Mouse (Mus musculus) embryonic stem cell, embryonic (primary cell): ENCODE measurements around the gene Gpr1.

ENCODE experiments used
- CTCF ChIA-PET, 4 experiments: fragments of 300-600 bp in 2 of 4; fragments of 350-600 bp in 2 of 4; sonication (Branson Sonifier 250); formaldehyde crosslinking; loops; one replicate each; lab custom pipeline; 2022; ENCODE audit warnings: inconsistent platforms in 2 of 4; lab: Charles Lee
- POLR2A ChIA-PET, 4 experiments: fragments of 300-600 bp in 2 of 4; fragments of 350-600 bp in 2 of 4; sonication (Branson Sonifier 250); formaldehyde crosslinking; loops; one replicate each; lab custom pipeline; 2022; ENCODE audit warnings: antibody characterized with exemption in 4 of 4, inconsistent platforms in 1 of 4; lab: Charles Lee

Gene Gpr1

GRCm38 (mm10) chr1:63176604-63177421 is 37.5 kb downstream of the Gpr1 start, which contains the start of the genes Eef1b2 and Ndufs1:
TSS of gene Eef1b2 (plus strand) at chr1:63176825.
TSS of gene Ndufs1 (minus strand) at chr1:63176833.
- POLR2A ChIA-PET: interaction anchor here (0.6 to 13.2 kb wide), 69 partner anchors 7 to 1441 kb away, joined by 3 to 210 read pairs (median 4); partner anchors contain the start of genes Gpr1 (in 2 of the 4) and Ino80d (in 1 of the 4)
- CTCF ChIA-PET: interaction anchor here in 3 of 4 experiments (0.5 to 1.1 kb wide), 4 partner anchors 29 to 86 kb away, joined by 3 to 5 read pairs (median 3); no protein-coding TSS in a partner anchor

- CTCF ChIA-PET: interaction anchor here in 1 of 4 experiments (1.1 kb wide), 1 partner anchor 47 kb away, joined by 3 read pairs; no protein-coding TSS in a partner anchor
- POLR2A ChIA-PET: interaction anchor here in 3 of 4 experiments (0.6 to 13.2 kb wide), 39 partner anchors 7 to 440 kb away, joined by 3 to 210 read pairs (median 5); partner anchors contain the start of gene Gpr1 (in 1 of the 3)
Observed at GRCm38 (mm10) chr1:63176259-63176603, 38.1 kb downstream of the Gpr1 start.

- CTCF ChIA-PET: no interaction called here
Observed at GRCm38 (mm10) chr1:63175853-63176252, 38.5 kb downstream of the Gpr1 start.

GRCm38 (mm10) chr1:63168638-63169037 is 45.7 kb downstream of the Gpr1 start:
- ChIA-PET POLR2A (interaction anchor here in 3 of 4 experiments (0.6 to 6.6 kb wide), 7 partner anchors 9 to 54 kb away, joined by 3 to 43 read pairs (median 4); partner anchors contain the start of genes Eef1b2 (in 1 of the 3), Ino80d (in 1 of the 3) and Ndufs1 (in 1 of the 3)), CTCF (interaction anchor here in 1 of 4 experiments (0.6 kb wide), 1 partner anchor 55 kb away, joined by 9 read pairs; no protein-coding TSS in a partner anchor)

More at GRCm38 (mm10) chr1:63175853-63176252, 38.5 kb downstream of the Gpr1 start:
- POLR2A ChIA-PET: interaction anchor here in 3 of 4 experiments (0.6 to 13.2 kb wide), 35 partner anchors 6 to 1014 kb away, joined by 3 to 210 read pairs (median 6); partner anchors contain the start of gene Gpr1 (in 1 of the 3)

GRCm38 (mm10) chr1:63140231-63140630 is 74.1 kb downstream of the Gpr1 start:
- ChIA-PET CTCF (interaction anchor here in 1 of 4 experiments (0.6 to 0.8 kb wide), 2 partner anchors 28 to 65 kb away, joined by 3 to 6 read pairs; no protein-coding TSS in a partner anchor), POLR2A (interaction anchor here (0.5 to 3.5 kb wide), 19 partner anchors 9 to 107 kb away, joined by 3 to 18 read pairs (median 3); partner anchors contain the start of genes Eef1b2 (in 2 of the 4) and Ndufs1 (in 2 of the 4))

GRCm38 (mm10) chr1:63138586-63138985 is 75.8 kb downstream of the Gpr1 start:
- ChIA-PET POLR2A (interaction anchor here (0.6 to 4.6 kb wide), 58 partner anchors 8 to 982 kb away, joined by 3 to 57 read pairs (median 4); partner anchors contain the start of genes Eef1b2 (in 3 of the 4), Ndufs1 (in 3 of the 4) and Ino80d (in 2 of the 4)), CTCF (interaction anchor here in 3 of 4 experiments (0.6 to 1.0 kb wide), 5 partner anchors 23 to 438 kb away, joined by 3 read pairs; no protein-coding TSS in a partner anchor)

- ChIA-PET CTCF (interaction anchor here in 2 of 4 experiments (0.6 kb wide), 3 partner anchors 31 to 437 kb away, joined by 3 read pairs; no protein-coding TSS in a partner anchor), POLR2A (interaction anchor here (0.6 to 4.6 kb wide), 56 partner anchors 9 to 401 kb away, joined by 3 to 57 read pairs (median 4); partner anchors contain the start of genes Eef1b2 (in 3 of the 4), Ino80d (in 3 of the 4) and Ndufs1 (in 3 of the 4))
Observed at GRCm38 (mm10) chr1:63137971-63138370, 76.4 kb downstream of the Gpr1 start.

GRCm38 (mm10) chr1:63134530-63134929 is 79.8 kb downstream of the Gpr1 start:
- ChIA-PET CTCF (interaction anchor here in 1 of 4 experiments (0.6 kb wide), 1 partner anchor 30 kb away, joined by 3 read pairs; no protein-coding TSS in a partner anchor), POLR2A (interaction anchor here in 1 of 4 experiments (0.6 to 4.6 kb wide), 5 partner anchors 8 to 71 kb away, joined by 3 to 57 read pairs (median 3); no protein-coding TSS in a partner anchor)
